Mouse (Mus musculus) gastrocnemius, postnatal 14 days (tissue): ENCODE results near the gene Cbll1. TPM values are rescaled to one million over a fixed set of nuclear protein-coding genes. Genes with fewer than 3 reads are reported as not detected.
"Not testable (repeated sequence)": the region's sequence is repeated elsewhere in the genome, so short reads cannot be mapped to it uniquely, and the experiment has no call there.

Source experiments
- DNase-seq: peaks from one replicate; pipeline ENCODE4 v3.0.0; 2021; ENCODE audit warnings: mixed read lengths
- intact Hi-C: fragments of 180-260 bp; cut with DNase I; formaldehyde crosslinking; loops from one replicate; pipeline ENCODE4 v1.15.1; 2025; ENCODE audit warnings: low total_unique reads
- total RNA-seq, 2 experiments: library from RNA; stranded (reverse); gene quantifications; 2 replicates each; pipeline ENCODE4 v1.2.3; 2021

Cbll1 gene
- total RNA-seq, 2 experiments from 2014 or later = 7.1 to 8.0 TPM

DNA sequence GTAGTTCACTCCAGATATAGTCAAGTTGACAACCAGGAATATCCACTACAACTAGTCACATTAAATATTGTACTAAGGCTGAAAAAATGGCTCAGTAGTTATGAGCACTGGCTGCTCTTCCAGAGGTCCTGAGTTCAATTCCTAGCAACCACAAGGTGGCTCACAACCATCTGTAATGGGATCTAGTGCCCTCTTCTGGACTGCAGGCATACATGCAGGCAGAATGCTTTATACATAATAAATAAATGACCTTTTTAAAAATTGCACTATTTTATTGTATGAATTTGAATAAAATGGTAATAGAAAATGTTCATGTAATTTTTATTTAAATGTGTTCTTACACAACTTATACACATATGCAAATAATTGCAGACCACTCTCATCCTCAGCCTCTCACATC lies 3.8 kb upstream of the Cbll1 start:
- intact Hi-C loops = loop anchor here (10.0 kb wide), 3 partner anchors 152 to 422 kb away; partner anchors contain the start of genes Cog5, Dus4l and Gpr22
- no peak for DNase-seq

DNA sequence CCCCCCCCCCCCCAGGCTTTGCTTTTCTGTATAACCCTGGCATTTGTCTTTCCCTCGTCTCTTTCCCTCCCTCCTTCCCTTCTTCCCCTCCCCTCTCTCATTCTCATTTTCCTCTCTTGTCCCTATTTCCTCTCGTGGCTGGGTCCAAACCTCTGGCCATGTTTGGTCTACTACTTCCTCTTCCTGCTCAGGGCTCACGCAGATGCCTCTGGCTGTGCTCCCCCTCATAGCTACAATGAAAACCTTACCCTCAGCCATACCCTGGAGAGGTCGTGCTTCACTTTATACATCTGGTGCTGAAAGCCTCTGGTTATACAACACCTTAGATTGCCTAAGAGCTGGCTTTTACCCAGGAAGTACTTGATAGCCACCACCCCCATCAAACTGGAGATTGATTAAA lies 1.9 kb upstream of the Cbll1 start:
- no peak for DNase-seq
- intact Hi-C loops = loop anchor here (10.0 kb wide), 3 partner anchors 154 to 424 kb away; partner anchors contain the start of genes Cog5, Dus4l and Gpr22

DNA sequence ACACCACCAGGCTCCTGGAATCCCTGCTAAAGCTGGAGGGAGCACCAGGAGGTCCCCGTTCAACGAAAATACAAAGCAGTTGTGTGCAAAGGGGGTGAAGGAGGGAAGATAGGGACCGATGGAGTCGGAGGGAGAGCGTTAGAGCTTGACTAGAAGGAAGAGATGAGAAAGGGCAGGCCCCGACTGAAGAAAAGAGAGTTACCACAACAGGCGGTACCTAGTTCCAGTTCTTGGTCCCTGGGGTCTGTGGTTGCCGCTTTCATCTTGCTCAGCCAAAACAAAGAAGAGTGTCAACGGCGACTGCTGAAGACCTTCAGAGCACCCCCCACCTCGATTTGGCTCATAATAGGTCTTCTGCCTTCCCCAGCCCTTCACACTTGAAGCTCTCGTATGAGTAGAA lies 780 bp upstream of the Cbll1 start:
- intact Hi-C loops = loop anchor here (10.0 kb wide), 3 partner anchors 155 to 425 kb away; partner anchors contain the start of genes Cog5, Dus4l and Gpr22
- no peak for DNase-seq

DNA sequence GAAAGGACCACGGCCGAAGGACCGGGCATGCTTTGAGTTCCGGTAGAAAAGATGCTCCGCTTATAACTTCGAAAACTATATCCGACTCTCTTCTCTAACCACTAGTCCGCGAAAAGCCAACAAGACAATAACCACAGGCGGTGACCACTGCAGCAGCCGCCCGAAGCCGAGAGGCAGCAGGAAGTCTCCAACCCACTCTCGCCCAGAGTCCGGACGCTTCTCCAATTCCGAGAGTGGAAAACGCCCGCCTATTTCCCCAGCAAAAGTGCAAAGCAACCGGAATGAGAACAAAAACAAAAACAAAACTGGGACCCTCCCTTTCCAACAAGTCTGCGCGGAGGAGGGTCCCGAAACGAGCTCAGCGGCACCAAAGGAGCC lies 491 bp downstream of the Cbll1 start:
- intact Hi-C loops = no loop called here
- no peak for DNase-seq

DNA sequence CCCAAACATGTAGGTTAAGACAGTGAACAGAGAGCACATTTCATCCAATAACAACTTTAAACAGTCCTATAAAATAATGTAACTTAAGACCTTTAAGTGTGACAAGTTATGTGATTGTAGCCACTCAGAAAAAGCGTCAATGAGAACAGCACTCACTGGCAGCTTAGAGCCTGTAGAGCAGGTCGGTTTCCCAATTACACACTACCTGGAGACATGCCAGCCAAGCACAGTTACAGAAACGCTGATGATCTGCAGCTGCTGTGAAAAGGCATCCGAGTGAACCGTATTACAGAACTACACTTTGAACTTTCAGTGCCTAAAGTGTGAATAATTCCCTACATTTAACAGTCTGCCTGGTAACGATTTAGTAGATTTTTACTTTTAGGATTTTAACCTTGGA lies 13.0 kb downstream of the Cbll1 start:
- DNase-seq = peak; percentile 35
- intact Hi-C loops = no loop called here

DNA sequence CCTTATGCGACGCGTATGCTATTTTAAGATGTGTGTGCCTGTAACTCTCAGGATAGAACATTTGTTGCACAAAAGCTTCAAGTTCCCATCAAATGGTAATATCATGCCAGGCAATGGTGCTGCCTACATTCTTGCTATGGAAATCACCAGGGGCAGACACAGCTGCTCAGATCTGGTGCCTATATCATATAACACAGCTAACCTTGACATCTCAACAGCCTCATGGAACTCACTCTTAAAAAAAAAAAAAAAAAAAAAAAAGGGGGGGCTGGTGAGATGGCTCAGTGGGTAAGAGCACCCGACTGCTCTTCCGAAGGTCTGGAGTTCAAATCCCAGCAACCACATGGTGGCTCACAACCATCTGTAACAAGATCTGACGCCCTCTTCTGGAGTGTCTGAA lies 21.2 kb downstream of the Cbll1 start:
- intact Hi-C loops, DNase-seq: not testable (repeated sequence)

DNA sequence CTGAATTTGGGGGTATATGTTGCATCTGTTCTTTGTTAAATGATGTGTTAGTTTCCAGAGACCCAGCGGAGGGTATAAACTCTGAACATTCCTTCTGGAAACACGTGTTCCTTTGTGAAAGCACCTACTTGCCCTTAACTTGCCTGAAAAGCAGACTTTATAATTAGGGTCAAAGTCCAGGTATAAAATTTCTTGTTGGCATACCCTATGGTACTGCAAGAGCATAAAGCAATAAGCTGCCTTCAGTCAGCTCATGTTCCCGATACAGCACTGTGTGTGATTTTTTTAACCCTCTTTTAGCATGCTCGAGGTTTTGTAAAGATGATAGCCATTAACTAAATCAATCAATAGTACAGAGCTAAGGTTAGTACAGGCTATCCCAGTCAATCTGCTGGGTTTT lies 36.8 kb downstream of the Cbll1 start:
- no peak for DNase-seq
- intact Hi-C loops = no loop called here

DNA sequence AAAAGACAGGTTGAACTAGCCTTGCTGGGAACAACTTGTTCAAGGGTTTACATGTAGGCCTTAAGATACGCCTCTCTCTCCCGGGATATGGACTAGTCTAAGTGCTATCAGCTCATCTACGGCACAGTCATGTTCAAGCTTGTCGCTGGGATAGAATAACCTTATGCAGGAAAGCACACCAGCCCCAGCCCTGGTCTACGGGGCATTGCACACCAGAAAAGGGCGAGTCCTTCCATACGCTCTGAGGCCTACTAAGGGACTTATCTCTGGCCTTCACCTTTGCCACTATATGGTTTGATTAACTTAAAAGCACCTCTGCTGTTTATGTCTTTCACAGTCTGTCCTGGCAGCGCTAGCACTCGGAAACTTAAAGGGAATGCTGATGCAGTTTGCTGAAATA lies 38.0 kb downstream of the Cbll1 start:
- intact Hi-C loops = no loop called here
- no peak for DNase-seq

DNA sequence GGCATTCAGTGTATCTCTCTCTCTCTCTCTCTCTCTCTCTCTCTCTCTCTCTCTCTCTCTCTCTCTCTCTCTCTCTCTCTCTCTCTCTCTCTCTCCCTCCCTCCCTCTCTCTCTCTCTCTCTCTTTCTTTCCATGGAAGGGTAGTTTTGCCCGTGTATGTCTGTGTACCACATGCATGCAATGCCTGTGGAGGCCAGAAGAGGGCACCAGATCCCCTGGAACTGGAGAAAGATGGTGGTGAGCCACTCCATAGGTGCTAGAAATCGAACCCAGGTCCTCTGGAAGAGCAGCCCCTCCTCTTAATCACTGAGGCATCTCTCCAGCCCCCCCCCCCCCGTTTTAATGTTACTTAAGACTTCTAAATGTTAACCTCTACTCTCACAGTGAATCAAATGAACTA lies 39.1 kb downstream of the Cbll1 start:
- DNase-seq, intact Hi-C loops: not testable (repeated sequence)

DNA sequence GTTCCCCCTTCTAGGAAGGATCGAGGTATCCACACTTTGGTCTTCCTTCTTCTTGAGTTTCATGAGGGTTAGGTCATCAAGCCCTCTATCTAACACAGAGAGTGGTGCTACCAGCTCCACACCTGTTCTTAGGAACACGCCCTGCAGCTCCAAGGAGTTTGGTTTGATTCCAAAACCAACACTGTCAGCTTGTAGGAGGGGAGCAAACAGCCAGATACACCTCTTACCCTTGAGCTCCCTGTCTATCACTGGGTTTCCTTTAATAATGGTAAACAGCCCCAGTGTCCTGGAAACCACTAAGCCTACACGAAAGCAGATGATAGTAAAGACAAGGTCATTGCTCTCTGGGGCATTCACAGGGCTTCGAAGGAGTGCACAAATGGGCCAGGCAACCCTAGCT lies 40.9 kb downstream of the Cbll1 start:
- intact Hi-C loops = no loop called here
- DNase-seq = no peak

DNA sequence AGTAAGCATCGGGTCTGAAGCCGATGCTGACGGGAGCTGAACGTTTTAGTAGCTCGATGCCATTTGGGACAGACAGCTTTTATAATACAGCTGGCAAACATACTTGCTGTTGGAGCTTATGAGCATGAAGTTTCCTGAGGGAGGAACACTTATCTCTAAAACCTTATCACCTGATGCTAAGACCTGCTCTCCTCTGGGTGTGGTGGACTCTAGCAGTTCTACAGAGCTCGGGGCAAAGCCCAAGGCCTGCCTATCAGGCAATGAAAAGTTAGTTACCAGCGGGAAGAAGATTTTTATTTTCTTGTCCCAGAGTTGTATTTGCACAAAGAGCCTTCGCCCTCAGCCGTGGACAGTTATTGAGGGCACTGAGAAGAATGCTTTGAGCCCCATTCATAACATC lies 43.1 kb downstream of the Cbll1 start:
- no peak for DNase-seq
- intact Hi-C loops = no loop called here

DNA sequence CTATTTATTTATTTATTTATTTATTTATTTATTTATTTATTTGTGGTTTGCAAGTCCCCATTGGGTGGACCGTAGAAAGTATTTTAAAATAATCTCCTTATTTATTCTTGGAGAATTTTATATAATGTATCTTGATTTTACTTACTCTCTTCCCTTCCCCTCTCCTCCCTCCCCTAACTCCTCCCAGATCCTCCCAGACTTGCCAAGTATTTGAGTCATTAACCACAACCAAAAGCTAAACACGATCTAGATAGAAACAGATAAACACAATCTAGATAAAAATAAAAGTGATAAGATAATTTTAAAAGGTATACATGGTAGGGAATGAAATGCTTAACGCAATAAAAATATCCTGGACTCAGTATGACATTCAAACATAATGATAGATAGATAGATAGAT lies 50.1 kb downstream of the Cbll1 start:
- DNase-seq = no peak
- intact Hi-C loops = no loop called here

DNA sequence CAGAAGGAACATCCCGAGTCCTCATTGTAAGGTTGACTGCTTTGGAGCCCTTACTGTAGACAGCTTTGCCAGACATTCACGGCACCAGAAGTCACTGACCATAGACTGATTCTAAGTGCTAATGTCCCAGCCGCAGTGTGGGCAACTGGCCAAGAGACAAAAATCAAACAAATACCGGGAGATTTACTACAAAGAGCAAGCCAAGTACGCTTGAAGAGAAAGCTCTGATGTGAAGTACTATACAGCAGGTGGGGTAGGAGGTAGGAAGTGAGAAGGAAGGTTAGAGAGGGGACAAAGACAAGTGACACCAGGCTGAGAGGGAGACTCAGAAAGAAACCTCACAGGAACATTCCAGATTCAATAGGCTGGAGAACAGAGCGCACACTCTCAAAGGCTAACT lies 54.6 kb downstream of the Cbll1 start:
- intact Hi-C loops = no loop called here
- DNase-seq = no peak

DNA sequence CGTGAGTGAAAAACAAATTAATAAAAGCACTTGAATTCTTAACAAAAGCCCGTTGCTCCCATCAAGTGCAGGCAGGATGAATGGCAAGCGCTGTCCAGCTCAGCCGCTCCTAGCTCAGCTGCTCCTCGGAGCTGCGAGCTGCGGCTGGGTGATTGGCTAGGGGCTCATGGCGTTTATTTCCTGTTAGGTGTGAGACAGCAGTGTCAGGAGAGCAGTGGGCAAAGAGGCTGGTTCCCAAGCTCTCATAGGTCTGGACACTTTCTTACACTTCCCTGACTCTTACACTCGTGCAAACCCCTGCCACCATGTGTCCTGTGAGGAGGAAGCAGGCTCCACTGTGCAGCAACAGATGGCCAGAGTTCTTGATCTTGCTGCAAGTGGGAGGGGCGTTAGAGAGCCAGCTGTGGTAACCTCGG lies 55.3 kb downstream of the Cbll1 start:
- peak; percentile 7 for DNase-seq
- intact Hi-C loops = no loop called here

DNA sequence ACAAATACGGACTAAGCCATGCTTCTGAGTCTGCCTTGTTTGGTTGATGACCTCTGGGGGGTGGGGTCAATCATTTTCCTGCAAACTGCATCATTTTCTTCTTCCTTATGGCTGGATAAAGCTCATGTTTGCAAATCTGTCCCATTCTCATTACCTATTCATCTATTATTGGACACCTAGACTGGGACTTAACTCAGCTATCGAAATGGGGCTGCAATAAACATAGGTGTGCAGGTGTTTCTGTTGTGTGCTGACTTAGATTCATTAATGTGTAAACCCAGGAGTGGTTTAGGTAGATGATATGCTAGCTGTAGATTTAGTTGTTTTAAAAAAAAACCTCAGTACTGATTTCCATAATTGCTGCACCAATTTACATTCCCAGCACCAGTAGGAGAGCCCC lies 59.8 kb downstream of the Cbll1 start:
- intact Hi-C loops = no loop called here
- no peak for DNase-seq

DNA sequence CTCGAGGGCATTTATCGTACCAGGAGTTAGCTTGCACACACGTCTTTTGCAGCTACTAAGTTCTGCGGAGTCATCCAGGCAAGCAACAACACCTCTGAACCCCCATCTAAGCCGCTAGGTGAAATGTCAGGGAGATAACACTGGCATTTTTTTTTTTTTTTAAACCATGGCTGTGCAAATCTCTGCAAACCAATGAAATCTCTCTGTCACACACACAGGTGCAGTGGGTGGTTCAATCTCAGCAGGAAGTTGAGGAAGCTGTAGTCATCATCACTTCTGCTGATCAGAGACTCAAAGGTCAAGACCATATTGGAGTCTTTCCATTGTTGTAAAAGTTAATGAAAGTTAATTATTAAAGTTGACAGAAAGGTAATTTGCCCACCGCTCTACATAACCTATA lies 61.6 kb downstream of the Cbll1 start:
- intact Hi-C loops = no loop called here
- no peak for DNase-seq

Other genes with a start within 250 kb of the Cbll1 start
- 100 to 1,000 TPM; 102 to 120 TPM for gene Lamb1, start 234.4 kb downstream of the Cbll1 start, total RNA-seq
- 100 to 1,000 TPM; 181 to 227 TPM for gene Dld, start 148.2 kb downstream of the Cbll1 start, total RNA-seq
- gene Slc26a3, start 108.7 kb downstream of the Cbll1 start, total RNA-seq = not detected
- gene Slc26a4, start 60.4 kb upstream of the Cbll1 start, total RNA-seq = not detected
- gene Bcap29, start 135.0 kb upstream of the Cbll1 start, total RNA-seq = 10 to 100 TPM; 25.6 to 26.9 TPM
- 1 to 10 TPM; 3.0 to 4.8 TPM for gene Dus4l, start 155.2 kb upstream of the Cbll1 start, total RNA-seq
- 10 to 100 TPM; 20.1 to 22.6 TPM for gene Cog5, start 155.3 kb upstream of the Cbll1 start, total RNA-seq
- gene Gpr22, start 214.3 kb upstream of the Cbll1 start, total RNA-seq = not detected